Mouse (Mus musculus) heart, embryonic 16.5 days (tissue): ENCODE results near the gene Nek8. TPM values are rescaled to one million over a fixed set of nuclear protein-coding genes. Genes with fewer than 3 reads are reported as not detected.
"Not testable (repeated sequence)": the region's sequence is repeated elsewhere in the genome, so short reads cannot be mapped to it uniquely, and the experiment has no call there.

Source experiments
- ATAC-seq: fragments of 200-750 bp; cut with Nextera tagmentation; replicated peaks from 2 replicates; pipeline ENCODE4 v1.8.0; 2017; ENCODE audit warnings: moderate number of reproducible peaks; ENCODE audit not compliant: insufficient read depth, low FRiP score; ENCODE audit errors: extremely low read depth
- H3K27ac ChIP-seq: fragments of 300-500 bp; sonication (generic); 2 replicates; pipeline ENCODE4 v1.5.1; 2014; ENCODE audit warnings: mild to moderate bottlenecking, low read length, control low read depth, moderate library complexity
- H3K27me3 ChIP-seq: fragments of 300-500 bp; sonication (generic); 2 replicates; pipeline ENCODE4 v1.6.1; 2014; ENCODE audit warnings: low read length, mixed read lengths; ENCODE audit not compliant: control insufficient read depth, insufficient read depth
- H3K36me3 ChIP-seq: fragments of 300-500 bp; sonication (generic); 2 replicates; pipeline ENCODE4 v1.6.1; 2014; ENCODE audit not compliant: control insufficient read depth, insufficient read depth
- H3K4me1 ChIP-seq: fragments of 300-500 bp; sonication (generic); 2 replicates; pipeline ENCODE4 v1.6.1; 2014; ENCODE audit warnings: low read length, mixed read lengths; ENCODE audit not compliant: control insufficient read depth, insufficient read depth
- H3K4me2 ChIP-seq: fragments of 300-500 bp; sonication (generic); 2 replicates; pipeline ENCODE4 v1.6.1; 2014; ENCODE audit warnings: low read depth, mild to moderate bottlenecking, control low read depth, low read length
- H3K4me3 ChIP-seq: fragments of 300-500 bp; sonication (generic); 2 replicates; pipeline ENCODE4 v1.5.1; 2014; ENCODE audit warnings: mild to moderate bottlenecking, control low read depth, low read length
- H3K9ac ChIP-seq: fragments of 300-500 bp; sonication (generic); 2 replicates; pipeline ENCODE4 v1.6.1; 2014; ENCODE audit warnings: low read length, control low read depth
- H3K9me3 ChIP-seq: fragments of 300-500 bp; sonication (generic); replicated peaks from 2 replicates; pipeline ENCODE4 v1.6.1; 2016; ENCODE audit warnings: low read length; ENCODE audit not compliant: control insufficient read depth
- WGBS: fragments of 180-500 bp; shearing (Covaris S2); extraction: QIAGEN DNeasy Blood & Tissue Kit; methylation state at CpG from one replicate; pipeline ENCODE4 v1.1.7; 2014; 5-methylcytosine and 5-hydroxymethylcytosine counted together
- polyA plus RNA-seq: library from polyadenylated mRNA; unstranded; fragments of >200 nt; fragmentation: Nextera tagmentation; extraction: Ambion mirVana; gene quantifications from 2 replicates; pipeline ENCODE4 v1.2.1, GENCODE M21; 2015

Nek8 gene
- polyA plus RNA-seq, 1 experiment from 2014 or later: 17.7 TPM

- peaks cover 21% of the 10 kb centered on the region for H3K4me1 ChIP-seq
- peak within 1 kb of the TSS; percentile 90 for H3K27ac ChIP-seq
- peak within 1 kb of the TSS; percentile 79 for H3K4me2 ChIP-seq
- peaks cover 16% of the 10 kb centered on the region for H3K36me3 ChIP-seq
- WGBS: under 1% methylated on average over 76 of the region's 80 CpGs
- no peaks in the 10 kb centered on the region for H3K27me3 ChIP-seq
- H3K9me3 ChIP-seq: no peaks in the 10 kb centered on the region
- H3K4me3 ChIP-seq: peak within 1 kb of the TSS; percentile 64
- H3K9ac ChIP-seq: peak within 1 kb of the TSS; percentile 82
- ATAC-seq: peak; percentile 81
Measured at GRCm38 (mm10) chr11:78188331-78189233, 12.1 kb upstream of the Nek8 start, which contains the start of gene Rab34. Gene Rab34 (plus strand): TSS chr11:78188430.

DNA sequence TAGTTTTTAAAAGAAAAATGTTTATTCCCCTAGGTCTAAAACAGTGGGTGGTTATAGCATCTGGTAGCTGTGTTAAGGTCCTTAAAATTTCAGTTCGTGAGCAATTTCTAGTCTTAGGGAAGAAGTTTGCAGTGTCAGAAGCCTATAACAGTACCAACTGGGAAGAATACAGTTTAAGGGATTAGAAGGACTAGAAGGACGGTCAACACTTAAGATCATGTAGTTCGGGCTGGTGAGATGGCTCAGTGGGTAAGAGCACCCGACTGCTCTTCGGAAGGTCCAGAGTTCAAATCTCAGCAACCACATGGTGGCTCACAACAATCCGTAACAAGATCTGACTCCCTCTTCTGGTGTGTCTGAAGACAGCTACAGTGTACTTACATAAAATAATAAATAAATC is 8.2 kb upstream of the Nek8 start:
- not testable (repeated sequence) for ATAC-seq, H3K27ac ChIP-seq, H3K9me3 ChIP-seq, H3K4me2 ChIP-seq, H3K4me3 ChIP-seq, H3K9ac ChIP-seq, H3K27me3 ChIP-seq
- H3K36me3 ChIP-seq: peaks cover 21% of the 10 kb centered on the region
- WGBS: 88% methylated on average over 6 of the region's 6 CpGs
- peaks cover 31% of the 10 kb centered on the region for H3K4me1 ChIP-seq

DNA sequence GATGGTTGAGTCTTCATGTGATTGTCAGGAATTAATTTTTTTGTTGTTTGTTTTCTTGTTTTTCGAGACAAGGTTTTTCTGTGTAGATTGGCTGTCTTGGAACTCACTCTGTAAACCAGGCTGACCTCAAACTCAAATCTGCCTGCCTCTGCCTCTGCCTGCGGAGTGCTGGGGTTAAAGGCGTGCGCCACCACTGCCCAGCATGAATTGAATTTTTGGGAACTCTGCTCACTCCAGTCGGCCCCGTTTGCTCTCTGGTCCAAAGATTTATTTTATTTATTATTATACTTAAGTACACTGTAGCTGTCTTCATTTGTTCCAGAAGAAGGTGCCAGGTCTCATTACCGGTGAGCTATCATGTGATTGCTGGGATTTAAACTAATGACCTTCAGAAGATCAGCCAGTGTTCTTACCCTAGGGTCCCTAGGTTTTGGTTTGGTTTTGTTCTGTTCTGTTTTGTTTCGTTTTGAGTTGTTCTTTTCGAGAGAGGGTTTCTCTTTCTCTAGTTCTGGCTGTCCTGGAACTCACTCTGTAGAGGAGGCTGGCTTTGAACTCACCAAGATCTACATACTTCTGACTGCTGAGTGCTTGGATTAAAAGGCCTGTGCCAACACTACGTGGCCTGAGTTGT is 7.5 kb upstream of the Nek8 start:
- peak overlapping the region; percentile 39 for H3K9ac ChIP-seq
- H3K36me3 ChIP-seq: peaks cover 23% of the 10 kb centered on the region
- no peaks in the 10 kb centered on the region for H3K27me3 ChIP-seq
- 45% methylated on average over 10 of the region's 10 CpGs for WGBS
- no peak for ATAC-seq
- H3K4me3 ChIP-seq: peak overlapping the region; percentile 96
- H3K27ac ChIP-seq: no peak overlapping the region
- H3K4me1 ChIP-seq: peaks cover 33% of the 10 kb centered on the region
- peak overlapping the region; percentile 59 for H3K4me2 ChIP-seq
- H3K9me3 ChIP-seq: no peaks in the 10 kb centered on the region

GRCm38 (mm10) chr11:78182961-78183844 is 6.7 kb upstream of the Nek8 start, which contains the start of gene Rpl23a:
Gene Rpl23a (minus strand): TSS chr11:78183584.
- ATAC-seq: peak; percentile 84
- peak within 1 kb of the TSS; percentile 94 for H3K27ac ChIP-seq
- H3K9me3 ChIP-seq: no peaks in the 10 kb centered on the region
- H3K9ac ChIP-seq: peak within 1 kb of the TSS; percentile 96
- H3K4me3 ChIP-seq: peak within 1 kb of the TSS; percentile 96
- no peaks in the 10 kb centered on the region for H3K27me3 ChIP-seq
- H3K36me3 ChIP-seq: peaks cover 23% of the 10 kb centered on the region
- H3K4me1 ChIP-seq: peaks cover 33% of the 10 kb centered on the region
- peak within 1 kb of the TSS; percentile 76 for H3K4me2 ChIP-seq
- under 1% methylated on average over 38 of the region's 38 CpGs for WGBS

DNA sequence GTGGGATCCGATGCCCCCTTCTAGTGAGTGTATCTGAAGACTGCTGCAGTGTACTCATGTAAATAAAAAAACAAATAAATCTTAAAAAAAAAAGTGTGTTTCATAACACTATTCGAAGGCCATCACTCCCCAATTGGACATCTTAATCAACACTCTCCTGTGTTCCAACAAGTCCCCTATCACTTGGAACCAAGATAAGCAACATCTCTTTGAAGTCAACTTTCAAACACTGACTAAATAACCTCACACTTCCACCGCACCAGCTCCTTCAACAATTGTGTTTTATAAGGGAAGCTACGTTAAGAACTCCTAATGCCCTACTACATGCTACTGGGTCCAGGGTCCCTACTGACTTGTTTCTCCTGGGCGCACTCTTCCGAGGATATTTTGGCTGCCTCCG is 6.0 kb upstream of the Nek8 start:
- 3% methylated on average over 7 of the region's 7 CpGs for WGBS
- Histone ChIP-seq H3K27me3 (no peaks in the 10 kb centered on the region), H3K9me3 (no peaks in the 10 kb centered on the region), H3K4me3 (peak overlapping the region; percentile 96), H3K4me1 (peaks cover 31% of the 10 kb centered on the region), H3K9ac (peak overlapping the region; percentile 96), H3K27ac (peak overlapping the region; percentile 94), H3K36me3 (peaks cover 23% of the 10 kb centered on the region), H3K4me2 (peak overlapping the region; percentile 76)
- no peak for ATAC-seq

- H3K27me3 ChIP-seq: no peaks in the 10 kb centered on the region
- H3K4me3 ChIP-seq: peak overlapping the region; percentile 96
- no peaks in the 10 kb centered on the region for H3K9me3 ChIP-seq
- peak overlapping the region; percentile 76 for H3K4me2 ChIP-seq
- H3K9ac ChIP-seq: peak overlapping the region; percentile 96
- 44% methylated on average over 2 of the region's 2 CpGs for WGBS
- H3K27ac ChIP-seq: no peak overlapping the region
- peaks cover 23% of the 10 kb centered on the region for H3K36me3 ChIP-seq
- peaks cover 34% of the 10 kb centered on the region for H3K4me1 ChIP-seq
- ATAC-seq: no peak
Measured at GRCm38 (mm10) chr11:78181830-78182357, 5.4 kb upstream of the Nek8 start.

- Histone ChIP-seq H3K4me2 (no peak overlapping the region), H3K4me1 (peaks cover 37% of the 10 kb centered on the region), H3K4me3 (no peak overlapping the region), H3K9ac (no peak overlapping the region), H3K9me3 (no peaks in the 10 kb centered on the region), H3K27ac (no peak overlapping the region), H3K27me3 (no peaks in the 10 kb centered on the region), H3K36me3 (peaks cover 23% of the 10 kb centered on the region)
- 68% methylated on average over 6 of the region's 6 CpGs for WGBS
- no peak for ATAC-seq
Measured at GRCm38 (mm10) chr11:78180081-78180761, 3.7 kb upstream of the Nek8 start.

DNA sequence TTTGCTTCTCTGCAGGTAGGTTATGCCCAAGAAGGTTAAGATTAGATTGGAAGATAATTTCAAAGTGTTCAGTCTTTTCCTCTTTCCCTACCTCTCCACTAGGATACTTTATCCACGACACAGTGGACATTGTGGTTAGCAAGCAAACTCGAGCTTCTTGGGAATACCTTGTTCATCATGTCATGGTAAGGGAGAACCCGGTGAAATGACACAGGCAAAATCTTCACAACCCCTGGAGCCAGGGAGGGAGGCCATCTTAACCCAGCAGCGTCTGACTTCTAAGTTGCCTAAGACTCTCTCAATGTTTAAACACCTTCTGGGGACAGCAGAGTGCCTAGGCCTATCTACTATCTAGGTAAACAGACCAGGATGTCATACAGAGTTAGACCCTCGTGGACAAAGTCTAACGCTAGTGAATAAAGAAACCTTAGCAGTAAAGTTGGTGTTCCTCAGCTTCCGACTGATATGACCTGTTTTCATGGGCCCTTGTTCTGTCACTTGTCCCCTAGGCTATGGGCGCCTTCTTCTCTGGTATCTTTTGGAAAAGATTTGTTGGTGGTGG is 3.0 kb upstream of the Nek8 start:
- no peak for ATAC-seq
- peak overlapping the region; percentile 95 for H3K4me2 ChIP-seq
- peak overlapping the region; percentile 94 for H3K27ac ChIP-seq
- H3K36me3 ChIP-seq: peaks cover 23% of the 10 kb centered on the region
- no peaks in the 10 kb centered on the region for H3K27me3 ChIP-seq
- 27% methylated on average over 8 of the region's 8 CpGs for WGBS
- peak overlapping the region; percentile 81 for H3K4me3 ChIP-seq
- no peaks in the 10 kb centered on the region for H3K9me3 ChIP-seq
- H3K4me1 ChIP-seq: peaks cover 37% of the 10 kb centered on the region
- H3K9ac ChIP-seq: peak overlapping the region; percentile 86
